Mouse (Mus musculus) heart, embryonic 13.5 days (tissue): ENCODE measurements around the gene Ube2u. TPM values are rescaled to one million over a fixed set of nuclear protein-coding genes. Genes with fewer than 3 reads are reported as not detected.

Source experiments
- ATAC-seq: fragments of 200-750 bp; cut with Nextera tagmentation; 2 replicates; pipeline ENCODE4 v1.8.0; 2017; ENCODE audit warnings: moderate TSS enrichment; ENCODE audit not compliant: insufficient number of reproducible peaks, low FRiP score, low TSS enrichment; ENCODE audit errors: extremely low read depth
- H3K27ac ChIP-seq: fragments of 300-500 bp; sonication (generic); replicated peaks from 2 replicates; pipeline ENCODE4 v1.5.1; 2015; ENCODE audit warnings: moderate library complexity, mild to moderate bottlenecking, inconsistent platforms
- H3K27me3 ChIP-seq: fragments of 300-500 bp; sonication (generic); replicated peaks from 2 replicates; pipeline ENCODE4 v1.6.1; 2015; ENCODE audit warnings: mild to moderate bottlenecking, inconsistent platforms
- H3K36me3 ChIP-seq: fragments of 300-500 bp; sonication (generic); 2 replicates; pipeline ENCODE4 v1.6.1; 2015; ENCODE audit warnings: mild to moderate bottlenecking, inconsistent platforms
- H3K4me1 ChIP-seq: fragments of 300-500 bp; sonication (generic); 2 replicates; pipeline ENCODE4 v1.6.1; 2015; ENCODE audit warnings: inconsistent platforms
- H3K4me2 ChIP-seq: fragments of 300-500 bp; sonication (generic); 2 replicates; pipeline ENCODE4 v1.6.1; 2015; ENCODE audit warnings: inconsistent platforms, mild to moderate bottlenecking, moderate library complexity
- H3K4me3 ChIP-seq: fragments of 300-500 bp; sonication (generic); 2 replicates; pipeline ENCODE4 v1.5.1; 2015; ENCODE audit warnings: moderate library complexity, mild to moderate bottlenecking, inconsistent platforms
- H3K9ac ChIP-seq: fragments of 300-500 bp; sonication (generic); 2 replicates; pipeline ENCODE4 v1.6.1; 2015; ENCODE audit warnings: inconsistent platforms, mild to moderate bottlenecking, moderate library complexity
- H3K9me3 ChIP-seq: fragments of 300-500 bp; sonication (generic); 2 replicates; pipeline ENCODE4 v1.6.1; 2016; ENCODE audit warnings: inconsistent platforms
- WGBS: fragments of 180-500 bp; shearing (Covaris S2); methylation state at CpG from one replicate; pipeline ENCODE4 v1.1.7; 2015; ENCODE audit warnings: mixed read lengths; 5-methylcytosine and 5-hydroxymethylcytosine counted together
- polyA plus RNA-seq: library from polyadenylated mRNA; unstranded; fragments of >200 nt; fragmentation: Nextera tagmentation; extraction: Ambion mirVana; gene quantifications from 2 replicates; pipeline ENCODE4 v1.2.1, GENCODE M21; 2015

The Ube2u gene
- polyA plus RNA-seq, 1 experiment from 2014 or later, result 0.33 TPM

DNA sequence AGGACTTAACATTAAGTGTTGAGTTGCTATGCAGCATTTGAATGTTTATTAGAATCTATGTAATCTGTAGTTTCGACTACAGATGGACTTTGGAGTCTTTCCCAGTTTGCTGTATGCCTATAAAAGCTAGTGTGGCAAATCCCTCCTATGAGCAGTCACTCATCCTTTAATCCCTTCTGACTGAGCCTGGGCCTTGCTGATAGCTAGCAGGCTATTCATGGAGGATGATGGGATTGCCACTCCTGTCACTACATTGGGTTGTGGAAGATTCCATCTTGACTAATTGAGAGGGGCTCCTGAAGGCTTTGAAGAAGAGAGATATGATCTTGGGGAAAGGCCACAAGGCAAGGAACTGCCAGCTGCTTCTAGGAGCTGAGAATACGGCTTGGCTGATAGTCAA lies 74.6 kb downstream of the Ube2u start:
- H3K4me1 ChIP-seq, result peaks cover under 1% of the 10 kb centered on the region; the same call in 1 of the 2 replicates
- no peaks in the 10 kb centered on the region for H3K27me3 ChIP-seq
- no peaks in the 10 kb centered on the region for H3K9me3 ChIP-seq
- H3K36me3 ChIP-seq, result no peaks in the 10 kb centered on the region
- no peak overlapping the region for H3K27ac ChIP-seq
- ATAC-seq, result no peak
- H3K4me2 ChIP-seq, result no peak overlapping the region
- WGBS, result 71% methylated on average over 2 of the region's 2 CpGs
- no peak overlapping the region for H3K9ac ChIP-seq
- no peak overlapping the region for H3K4me3 ChIP-seq

DNA sequence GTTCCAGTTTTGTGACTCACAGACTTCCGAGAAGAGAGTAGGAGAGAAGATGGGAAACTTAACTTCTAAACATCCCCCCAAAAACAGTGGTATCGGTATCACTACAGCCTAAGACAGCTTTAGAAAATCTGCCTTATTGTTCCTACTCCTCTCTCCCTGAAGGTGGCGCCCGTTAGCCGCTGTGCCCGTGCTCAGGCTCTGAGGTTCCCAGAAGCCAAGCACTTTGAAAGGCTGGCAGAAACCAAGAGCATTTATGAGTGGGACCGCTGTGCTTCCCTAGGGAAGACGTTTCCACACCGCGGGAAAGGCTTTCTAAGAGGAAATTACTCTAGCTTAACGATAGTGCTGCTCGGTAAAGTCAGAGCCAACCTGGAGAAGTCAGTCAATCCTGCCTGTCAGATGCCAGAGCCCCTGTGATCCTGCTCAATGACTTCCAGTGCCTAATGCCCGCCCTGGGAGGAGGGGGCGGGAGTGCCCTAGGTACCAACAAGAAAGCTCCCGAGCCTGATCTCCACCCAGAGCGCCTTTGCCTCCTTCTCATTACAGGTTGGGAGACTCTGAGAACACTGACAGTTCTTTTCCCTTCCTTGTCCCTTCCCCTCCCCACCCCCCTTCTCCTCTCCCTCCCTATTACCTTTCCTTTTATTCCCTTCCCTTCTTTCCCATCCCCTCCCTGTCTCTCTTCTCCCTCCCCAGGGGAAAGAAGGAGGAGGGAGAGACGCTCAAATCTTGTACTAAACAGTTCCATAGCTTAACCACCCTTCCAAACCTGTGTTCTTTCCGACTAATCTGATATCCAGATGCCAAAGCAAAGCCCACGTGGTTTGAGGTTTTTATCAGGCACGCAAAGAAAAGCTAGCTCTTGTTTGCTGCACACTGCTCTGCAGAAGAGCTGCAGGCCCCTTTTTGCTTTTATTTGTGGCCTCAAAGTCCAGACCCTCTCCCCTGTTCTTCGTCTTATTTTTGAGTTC lies 109.9 kb downstream of the Ube2u start:
- Histone ChIP-seq H3K4me1 (peaks cover 13% of the 10 kb centered on the region), H3K36me3 (no peaks in the 10 kb centered on the region), H3K4me2 (peak overlapping the region; percentile 82), H3K9ac (peak overlapping the region; percentile 76), H3K9me3 (no peaks in the 10 kb centered on the region), H3K4me3 (peak overlapping the region; percentile 49), H3K27ac (no peak overlapping the region), H3K27me3 (peaks cover 12% of the 10 kb centered on the region)
- ATAC-seq, result no peak
- WGBS, result 4% methylated on average over 21 of the region's 21 CpGs

DNA sequence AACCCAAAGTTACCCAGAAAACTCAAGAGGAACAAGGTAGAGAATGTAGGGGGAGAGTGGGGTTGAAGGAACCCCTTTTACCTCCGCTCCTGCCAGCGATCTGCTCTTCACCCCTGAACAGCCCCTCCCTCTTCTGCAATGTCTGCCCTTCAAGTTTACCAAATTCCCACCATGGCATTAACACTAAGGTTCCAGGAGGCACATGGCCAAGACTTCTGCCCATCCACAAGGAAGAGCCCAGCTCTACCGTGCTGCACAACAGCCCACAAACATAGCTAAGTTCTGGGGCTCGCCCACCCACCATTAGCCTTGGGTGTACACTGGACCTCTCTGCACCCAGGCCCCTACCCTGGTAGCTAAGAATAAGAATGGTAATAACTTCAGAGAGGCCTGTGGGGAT lies 117.1 kb downstream of the Ube2u start:
- Histone ChIP-seq H3K27ac (no peak overlapping the region), H3K4me1 (no peaks in the 10 kb centered on the region), H3K36me3 (no peaks in the 10 kb centered on the region), H3K27me3 (peaks cover 6% of the 10 kb centered on the region; the same call in 1 of the 2 replicates), H3K9ac (no peak overlapping the region), H3K9me3 (no peaks in the 10 kb centered on the region), H3K4me2 (no peak overlapping the region), H3K4me3 (no peak overlapping the region)
- ATAC-seq, result no peak
- 80% methylated on average over 4 of the region's 4 CpGs for WGBS

DNA sequence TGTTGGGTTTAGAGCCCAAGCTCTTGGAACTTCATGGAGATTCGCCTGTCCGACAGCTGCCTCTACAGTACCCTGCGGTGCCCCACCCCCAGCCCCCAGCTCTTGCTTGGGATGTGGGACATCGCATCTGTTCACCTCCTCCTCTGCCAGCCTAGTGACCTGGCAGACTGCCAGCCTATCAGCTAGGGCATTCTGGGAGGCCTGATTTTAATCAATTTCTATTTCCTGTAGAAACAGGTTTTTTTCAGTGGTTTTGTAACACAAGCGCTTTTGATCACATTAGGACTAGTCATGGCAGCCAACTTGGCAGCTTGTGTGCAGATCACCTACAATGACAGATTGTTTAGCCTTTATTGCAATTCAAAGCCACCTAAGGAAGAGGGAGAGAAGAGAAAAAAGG lies 118.0 kb downstream of the Ube2u start:
- H3K4me1 ChIP-seq, result no peaks in the 10 kb centered on the region
- H3K36me3 ChIP-seq, result no peaks in the 10 kb centered on the region
- no peak for ATAC-seq
- no peak overlapping the region for H3K27ac ChIP-seq
- no peaks in the 10 kb centered on the region for H3K9me3 ChIP-seq
- H3K4me2 ChIP-seq, result no peak overlapping the region
- WGBS, result 77% methylated on average over 5 of the region's 5 CpGs
- no peak overlapping the region for H3K9ac ChIP-seq
- H3K27me3 ChIP-seq, result peaks cover 6% of the 10 kb centered on the region; the same call in 1 of the 2 replicates
- no peak overlapping the region for H3K4me3 ChIP-seq

DNA sequence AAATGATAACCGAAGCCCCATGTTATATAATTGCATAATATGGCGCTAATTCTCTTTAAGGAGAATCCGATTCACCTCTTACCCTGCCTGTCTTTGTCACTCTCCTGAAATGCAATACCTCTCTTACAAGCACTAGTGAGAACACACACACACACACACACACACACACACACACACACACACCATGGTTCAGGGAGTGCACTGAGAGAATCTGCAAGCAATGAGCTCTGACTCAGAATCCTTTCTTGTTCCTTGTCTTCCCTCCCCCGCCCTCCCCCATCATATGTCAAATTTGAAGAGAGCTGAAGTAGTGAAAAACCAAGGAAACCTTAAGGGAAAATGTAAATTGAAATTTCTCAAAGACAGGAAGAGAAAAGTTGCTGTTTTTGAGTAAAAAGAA lies 118.4 kb downstream of the Ube2u start:
- Histone ChIP-seq H3K4me3 (no peak overlapping the region), H3K9ac (no peak overlapping the region), H3K4me2 (no peak overlapping the region), H3K27me3 (peaks cover 6% of the 10 kb centered on the region; the same call in 1 of the 2 replicates), H3K9me3 (no peaks in the 10 kb centered on the region), H3K27ac (no peak overlapping the region), H3K4me1 (no peaks in the 10 kb centered on the region), H3K36me3 (no peaks in the 10 kb centered on the region)
- ATAC-seq, result no peak
- WGBS, result 73% methylated on average over 4 of the region's 4 CpGs
